Mouse (Mus musculus) heart, adult 2 months (tissue): ENCODE measurements around the gene Mllt11. TPM values are rescaled to one million over a fixed set of nuclear protein-coding genes. Genes with fewer than 3 reads are reported as not detected.

Experiments
- DNase-seq, 2 experiments: peaks; one replicate each; pipeline ENCODE4 v3.0.0; 2021
- H3K27ac ChIP-seq: fragments of 200-600 bp; 2 replicates; pipeline ENCODE4 v1.8.1; 2022
- H3K27me3 ChIP-seq: fragments of 200-500 bp; 2 replicates; pipeline ENCODE4 v1.6.1; 2012; ENCODE audit warnings: mild to moderate bottlenecking, low read length, inconsistent platforms, mixed read lengths; ENCODE audit not compliant: control insufficient read depth, insufficient read depth
- H3K36me3 ChIP-seq: fragments of 200-500 bp; 2 replicates; pipeline ENCODE4 v1.6.1; 2012; ENCODE audit warnings: low read length, inconsistent platforms; ENCODE audit not compliant: control insufficient read depth, insufficient read depth
- H3K4me1 ChIP-seq: fragments of 200-500 bp; 2 replicates; pipeline ENCODE4 v1.6.1; 2011; ENCODE audit warnings: low read length; ENCODE audit not compliant: control insufficient read depth, insufficient read depth
- H3K4me3 ChIP-seq: fragments of 200-600 bp; 2 replicates; pipeline ENCODE4 v1.8.1; 2022
- H3K79me2 ChIP-seq: fragments of 200-500 bp; replicated peaks from 2 replicates; pipeline ENCODE4 v1.6.1; 2012; ENCODE audit warnings: mild to moderate bottlenecking, inconsistent platforms, low read length, moderate library complexity, mixed read lengths; ENCODE audit not compliant: control insufficient read depth, insufficient read depth
- H3K9ac ChIP-seq: fragments of 200-500 bp; 2 replicates; pipeline ENCODE4 v1.6.1; 2012; ENCODE audit warnings: low read depth, mild to moderate bottlenecking, control low read depth, inconsistent platforms, low read length, mixed read lengths
- CTCF ChIP-seq: fragments of 200-600 bp; IDR thresholded peaks from 2 replicates; pipeline ENCODE4 v1.8.1; 2022; ENCODE audit warnings: antibody characterized with exemption, mild to moderate bottlenecking, moderate library complexity
- EP300 ChIP-seq: fragments of 200-500 bp; IDR thresholded peaks from 2 replicates; pipeline ENCODE4 v1.6.1; 2011; ENCODE audit warnings: low read depth, low read length, control low read depth; ENCODE audit not compliant: insufficient read depth
- POLR2A ChIP-seq: fragments of 200-500 bp; IDR thresholded peaks from 2 replicates; pipeline ENCODE4 v1.6.1; 2011; ENCODE audit warnings: mild to moderate bottlenecking, low read depth, low read length, control low read depth; ENCODE audit not compliant: insufficient read depth
- WGBS: fragments of 180-500 bp; shearing (Covaris S2); methylation state at CpG from one replicate; pipeline ENCODE4 v1.1.7; 2018; 5-methylcytosine and 5-hydroxymethylcytosine counted together
- intact Hi-C: fragments of 180-260 bp; cut with DNase I; formaldehyde crosslinking; loops from one replicate; pipeline ENCODE4 v1.15.1; 2025
- polyA plus RNA-seq: library from polyadenylated mRNA; depleted of rRNA; stranded (reverse); fragments of >200 nt; gene quantifications from 2 replicates; pipeline ENCODE4 v1.2.3, GENCODE M21; 2012
- total RNA-seq, 2 experiments: library from RNA; stranded (reverse); gene quantifications; 2 replicates each; pipeline ENCODE4 v1.2.3; 2021

Gene Mllt11
- total and polyA plus RNA-seq, 3 experiments, result 5.6 to 13.7 (median 6.9) TPM

DNA sequence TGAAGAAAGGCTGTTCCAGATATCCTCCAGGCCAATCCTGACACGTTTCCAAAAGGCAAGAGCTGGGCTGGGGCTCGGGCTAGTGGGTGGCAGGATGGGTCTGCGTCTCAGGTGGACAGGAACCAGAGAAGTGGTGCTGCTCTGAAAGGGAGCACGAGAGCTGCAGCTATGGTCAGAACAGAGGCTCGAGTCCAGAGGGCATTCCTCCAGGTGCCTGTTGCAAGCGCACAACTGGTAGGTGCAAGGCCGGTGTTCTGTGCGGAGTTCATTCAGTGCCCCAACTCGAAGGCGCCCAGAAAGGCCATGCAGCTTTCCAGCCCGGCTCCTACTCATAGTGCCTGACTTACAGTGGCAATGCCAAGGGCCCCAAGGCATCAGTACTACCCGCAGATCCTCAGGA lies 8.0 kb upstream of the Mllt11 start:
- Histone ChIP-seq H3K4me3 (no peak overlapping the region), H3K4me1 (peaks cover 5% of the 10 kb centered on the region), H3K27me3 (no peaks in the 10 kb centered on the region), H3K79me2 (no peaks in the 10 kb centered on the region), H3K9ac (no peak overlapping the region), H3K36me3 (no peaks in the 10 kb centered on the region), H3K27ac (no peak overlapping the region)
- intact Hi-C loops, result no loop called here
- no peak for DNase-seq
- 83% methylated on average over 12 of the region's 12 CpGs for WGBS
- TF ChIP-seq EP300, result no peak
- no peak for TF ChIP-seq POLR2A
- TF ChIP-seq CTCF, result no peak

DNA sequence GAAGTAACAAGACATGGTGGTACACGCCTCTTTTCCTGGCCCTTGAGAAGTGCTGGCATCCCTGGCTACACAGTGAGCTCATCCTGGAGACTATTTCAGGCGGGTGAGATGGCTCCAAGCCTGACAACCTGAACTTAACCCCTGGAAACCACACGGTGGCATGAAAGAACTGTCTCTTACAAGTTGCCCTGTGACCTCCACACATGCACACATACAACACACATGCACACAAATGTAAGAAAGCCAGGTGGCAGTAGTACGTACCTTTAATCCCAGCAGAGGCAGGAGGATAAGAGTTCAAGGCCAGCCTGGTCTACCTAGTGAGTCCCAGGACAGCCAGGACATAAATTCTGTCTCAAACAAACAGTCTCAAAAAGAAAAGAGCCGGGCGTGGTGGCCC lies 7.1 kb upstream of the Mllt11 start:
- Histone ChIP-seq H3K4me3 (no peak overlapping the region), H3K27me3 (no peaks in the 10 kb centered on the region), H3K4me1 (peaks cover 5% of the 10 kb centered on the region), H3K9ac (no peak overlapping the region), H3K36me3 (no peaks in the 10 kb centered on the region), H3K79me2 (no peaks in the 10 kb centered on the region), H3K27ac (no peak overlapping the region)
- DNase-seq, result no peak
- intact Hi-C loops, result no loop called here
- 67% methylated on average over 6 of the region's 6 CpGs for WGBS
- TF ChIP-seq CTCF (0 out of 2 replicates have a peak, but pooled peaks have one; percentile 2), POLR2A (no peak), EP300 (no peak)

DNA sequence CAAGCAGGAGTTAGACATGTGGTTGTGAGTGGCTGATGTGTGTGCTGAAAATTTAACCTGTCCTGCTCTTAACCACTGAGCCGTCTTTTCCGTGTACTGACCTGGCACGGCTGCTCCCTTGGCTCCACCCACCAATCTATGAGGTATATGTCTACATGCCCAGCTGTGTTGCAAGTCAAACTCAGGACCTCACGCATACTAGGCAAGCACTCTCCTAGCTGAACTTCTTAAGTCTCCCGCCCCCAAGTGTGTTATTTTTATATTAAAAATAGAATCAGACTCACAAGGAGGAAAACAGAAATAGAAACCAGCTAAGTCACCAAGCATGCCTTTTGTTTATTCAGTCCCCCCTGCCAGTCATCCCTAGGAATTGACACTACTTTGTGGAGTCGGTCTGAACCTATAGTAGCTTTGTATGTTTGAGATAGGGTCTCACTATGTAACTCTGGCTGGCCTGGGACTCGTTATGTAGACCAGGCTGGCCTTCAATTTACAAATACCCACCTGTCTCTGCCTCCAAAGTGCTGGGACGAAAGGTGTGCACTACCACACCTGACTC lies 5.6 kb upstream of the Mllt11 start:
- H3K27ac ChIP-seq, result peak overlapping the region; percentile 36
- H3K4me1 ChIP-seq, result peaks cover 5% of the 10 kb centered on the region
- no peaks in the 10 kb centered on the region for H3K36me3 ChIP-seq
- no peak for TF ChIP-seq POLR2A
- TF ChIP-seq EP300, result no peak
- TF ChIP-seq CTCF, result no peak
- no peak for DNase-seq
- no peak overlapping the region for H3K4me3 ChIP-seq
- no peaks in the 10 kb centered on the region for H3K27me3 ChIP-seq
- 50% methylated on average over 8 of the region's 8 CpGs for WGBS
- no peaks in the 10 kb centered on the region for H3K79me2 ChIP-seq
- intact Hi-C loops, result no loop called here
- H3K9ac ChIP-seq, result no peak overlapping the region

DNA sequence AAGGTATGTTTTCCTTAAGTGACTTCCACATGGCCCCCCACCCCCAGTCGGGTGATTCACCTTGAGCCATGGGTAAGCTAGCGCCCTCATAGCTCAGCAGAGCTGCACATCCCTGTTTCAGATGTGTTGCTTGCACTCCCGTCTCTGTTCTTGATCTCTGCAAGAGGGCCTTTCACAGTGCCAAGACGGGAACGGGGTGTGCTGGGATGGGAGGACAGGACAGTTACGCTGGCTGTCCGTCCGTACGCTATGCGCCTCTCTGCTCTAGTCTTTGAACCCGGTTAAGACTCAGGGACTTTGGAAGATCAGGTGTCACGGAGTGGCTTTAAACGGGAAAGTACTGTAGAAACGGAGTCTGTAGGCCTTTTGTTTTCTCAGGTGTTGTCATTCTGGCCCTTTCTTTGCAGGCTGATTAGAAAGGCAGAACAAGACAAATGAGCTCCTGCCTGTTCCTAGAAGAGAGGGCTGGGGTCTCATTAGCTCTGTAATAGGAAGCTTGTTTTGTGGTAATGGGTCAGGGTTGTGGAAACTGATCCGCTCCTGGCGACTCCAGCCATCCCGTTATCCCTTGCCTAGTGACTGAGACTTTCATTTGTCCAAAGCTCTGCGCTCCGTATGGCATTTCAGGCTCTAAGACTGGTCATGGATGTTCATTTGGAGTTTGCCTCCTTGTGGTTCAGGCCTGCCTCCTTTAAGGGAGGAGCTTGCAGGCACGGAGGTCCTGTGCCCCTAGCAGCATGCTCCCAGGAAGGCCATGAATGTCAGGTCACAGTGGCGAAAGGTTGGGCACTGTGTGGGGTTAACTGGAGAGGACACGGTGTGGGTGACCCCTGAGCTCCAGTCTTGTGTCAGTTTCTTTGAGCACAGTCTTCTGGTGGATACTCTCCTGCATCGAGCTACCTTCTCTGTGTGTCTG lies 3.7 kb upstream of the Mllt11 start:
- H3K36me3 ChIP-seq, result no peaks in the 10 kb centered on the region

DNA sequence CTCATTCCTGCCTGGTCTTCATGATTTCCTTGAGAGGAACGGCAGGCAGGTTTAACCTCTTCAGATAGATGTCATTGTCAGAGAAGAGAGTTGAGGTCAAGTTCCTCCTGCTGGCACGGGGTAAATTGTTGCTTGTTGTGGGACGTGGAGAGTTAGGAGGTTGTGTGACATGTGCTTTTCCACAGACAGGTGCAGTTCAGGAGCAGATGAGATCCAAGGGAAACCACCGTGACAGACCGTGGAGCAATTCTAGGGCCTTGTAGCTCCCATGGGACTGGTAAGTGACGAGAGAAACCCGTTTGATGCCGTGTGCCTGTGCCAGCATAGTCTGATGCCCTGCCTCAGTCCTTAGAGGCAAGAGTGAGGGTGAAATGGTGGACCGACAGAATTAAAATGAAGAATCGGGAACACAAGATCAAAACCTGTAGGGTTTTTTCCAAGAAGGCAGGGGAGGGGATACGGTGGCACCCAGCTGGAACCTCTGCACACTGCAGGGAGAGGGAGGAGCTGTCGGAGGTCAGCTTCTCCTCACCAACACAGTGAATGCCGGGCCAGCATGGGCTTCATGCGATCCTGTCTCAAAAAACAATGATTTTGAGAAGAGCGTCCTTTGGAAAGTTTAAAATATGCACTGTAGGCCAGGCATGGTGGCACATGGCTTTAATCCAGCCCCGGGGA lies 1.5 kb upstream of the Mllt11 start:
- DNase-seq, result no peak
- H3K4me1 ChIP-seq, result peaks cover 16% of the 10 kb centered on the region
- H3K27ac ChIP-seq, result no peak overlapping the region
- no peaks in the 10 kb centered on the region for H3K27me3 ChIP-seq
- H3K36me3 ChIP-seq, result no peaks in the 10 kb centered on the region
- H3K9ac ChIP-seq, result no peak overlapping the region
- TF ChIP-seq POLR2A (no peak), EP300 (no peak), CTCF (no peak)
- H3K4me3 ChIP-seq, result no peak overlapping the region
- intact Hi-C loops, result loop anchor here (5.0 kb wide), 1 partner anchor 49 kb away; the partner anchor contains the start of genes Mindy1 and Prune1
- H3K79me2 ChIP-seq, result peaks cover 3% of the 10 kb centered on the region
- WGBS, result 78% methylated on average over 16 of the region's 16 CpGs

More for the DNA sequence above, 3.7 kb upstream of the Mllt11 start:
- Histone ChIP-seq H3K4me1 (peaks cover 14% of the 10 kb centered on the region), H3K27me3 (no peaks in the 10 kb centered on the region), H3K9ac (no peak overlapping the region), H3K27ac (no peak overlapping the region), H3K79me2 (no peaks in the 10 kb centered on the region; the same call in 1 of the 2 replicates), H3K4me3 (no peak overlapping the region)
- intact Hi-C loops, result no loop called here
- DNase-seq, result no peak
- TF ChIP-seq CTCF (no peak), EP300 (no peak), POLR2A (no peak)
- WGBS, result 89% methylated on average over 23 of the region's 23 CpGs
